In the genomic region with DNA sequence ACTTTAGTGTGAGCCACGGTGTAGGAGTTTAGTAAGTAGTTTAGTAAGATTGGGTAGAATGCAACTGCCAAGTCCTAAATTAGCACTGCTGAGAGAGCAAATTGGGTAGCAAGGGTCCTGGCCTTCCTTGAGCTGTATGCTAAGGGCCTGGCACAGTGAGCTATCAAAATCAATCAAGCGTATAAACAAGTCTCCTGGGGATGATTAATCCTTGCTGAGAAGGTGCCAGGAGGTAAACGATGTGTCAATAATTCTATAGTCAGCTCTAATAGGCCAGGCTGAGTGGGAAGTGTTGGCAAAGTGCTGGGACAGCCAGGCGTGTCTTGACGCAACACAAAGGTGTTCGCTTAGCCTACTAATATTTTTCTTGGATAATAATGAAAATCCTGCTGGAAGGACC, we compare ENCODE assay signal across 15 mouse cellular contexts.
DNase-seq lines count a peak whose midpoint lies in the region; ATAC-seq and TF ChIP-seq lines count a peak whose summit lies in the region.
"Had no signal": no experiment of that assay in that cellular context is flagged by ENCODE, and none has a peak within 500 bp of the region (broad histone marks: within the 10 kb centered on the region; RNA-seq: fewer than 3 reads in every experiment).

No protein-coding gene starts in this region.

- H3K27ac ChIP-seq in hindbrain, embryonic 16.5 days (ENCODE audit: low read depth, low read length) = no peak overlapping the region
- no peak overlapping the region for H3K27ac ChIP-seq in hindbrain, embryonic 11.5 days (ENCODE audit: low read depth, low read length)
- H3K27ac ChIP-seq in neural tube, embryonic 12.5 days = no peak overlapping the region
- no peak overlapping the region for H3K27ac ChIP-seq in neural tube, embryonic 15.5 days (replicated peaks)
- no peak overlapping the region for H3K27ac ChIP-seq in left cerebral cortex, adult 2 months
- H3K27ac ChIP-seq: heart, adult 2 months; kidney, postnatal 0 days had no signal

- 51% methylated on average over 6 of the region's 6 CpGs for WGBS in hindbrain, embryonic 16.5 days
- WGBS in hindbrain, embryonic 11.5 days = 62% methylated on average over 6 of the region's 6 CpGs
- 55% methylated on average over 6 of the region's 6 CpGs for WGBS in neural tube, embryonic 12.5 days
- 45% methylated on average over 6 of the region's 6 CpGs for WGBS in neural tube, embryonic 15.5 days

- intact Hi-C loops in left cerebral cortex, adult 2 months (cut with DNase I) = no loop called here

- no peak overlapping the region for H3K9ac ChIP-seq in hindbrain, embryonic 16.5 days (ENCODE audit: low read depth, low read length)
- no peak overlapping the region for H3K9ac ChIP-seq in hindbrain, embryonic 11.5 days (ENCODE audit: low read depth, low read length)
- H3K9ac ChIP-seq in neural tube, embryonic 12.5 days = no peak overlapping the region
- no peak overlapping the region for H3K9ac ChIP-seq in neural tube, embryonic 15.5 days (replicated peaks)

- no peaks in the 10 kb centered on the region for H3K36me3 ChIP-seq in hindbrain, embryonic 16.5 days (ENCODE audit: control insufficient read depth, insufficient read depth, low read length)
- no peaks in the 10 kb centered on the region for H3K36me3 ChIP-seq in hindbrain, embryonic 11.5 days (ENCODE audit: control insufficient read depth, insufficient read depth, low read length)
- no peaks in the 10 kb centered on the region for H3K36me3 ChIP-seq in neural tube, embryonic 12.5 days
- H3K36me3 ChIP-seq in neural tube, embryonic 15.5 days = no peaks in the 10 kb centered on the region

- ATAC-seq in hindbrain, embryonic 16.5 days = peak; percentile 54; the same call in 1 of the 2 replicates
- ATAC-seq in hindbrain, embryonic 11.5 days (ENCODE audit: low FRiP score) = no peak
- ATAC-seq in neural tube, embryonic 12.5 days (ENCODE audit: low FRiP score, low read depth) = peak; percentile 37; the same call in 1 of the 2 replicates
- ATAC-seq in neural tube, embryonic 15.5 days (ENCODE audit: low FRiP score) = no peak
- ATAC-seq: CD4-positive, CD25-positive, alpha-beta regulatory T cell, adult 4 months; Patski had no signal

- no peak for DNase-seq in hindbrain, embryonic 11.5 days (ENCODE audit: low spot score)
- DNase-seq in gonadal fat pad, adult 2 months (ENCODE audit: low read depth) = peak; percentile 100
- no peak for DNase-seq in testis, postnatal 14 days (ENCODE audit: low spot score)
- DNase-seq in left cerebral cortex, adult 2 months (ENCODE audit: extremely low spot score in 1 of 2, low spot score in 2 of 2) = no peak
- DNase-seq: adrenal gland, adult 2 months; heart, adult 2 months; heart, postnatal 36 days; layer of hippocampus, postnatal 36 days; liver had no signal

- H3K27me3 ChIP-seq in hindbrain, embryonic 16.5 days (replicated peaks; ENCODE audit: control insufficient read depth, insufficient read depth, low read length) = no peaks in the 10 kb centered on the region
- no peaks in the 10 kb centered on the region for H3K27me3 ChIP-seq in hindbrain, embryonic 11.5 days (ENCODE audit: control insufficient read depth, insufficient read depth, low read length)
- H3K27me3 ChIP-seq in neural tube, embryonic 12.5 days (replicated peaks) = peaks cover 6% of the 10 kb centered on the region; the same call in 1 of the 2 replicates
- H3K27me3 ChIP-seq in neural tube, embryonic 15.5 days (replicated peaks) = no peaks in the 10 kb centered on the region
- H3K27me3 ChIP-seq: Patski had no signal

- H3K4me1 ChIP-seq in hindbrain, embryonic 16.5 days (ENCODE audit: control insufficient read depth, insufficient read depth, low read depth, low read length) = no peaks in the 10 kb centered on the region
- no peaks in the 10 kb centered on the region for H3K4me1 ChIP-seq in hindbrain, embryonic 11.5 days (replicated peaks; ENCODE audit: control insufficient read depth, insufficient read depth, low read length)
- no peaks in the 10 kb centered on the region for H3K4me1 ChIP-seq in neural tube, embryonic 12.5 days
- no peaks in the 10 kb centered on the region for H3K4me1 ChIP-seq in neural tube, embryonic 15.5 days

- H3K4me3 ChIP-seq in hindbrain, embryonic 16.5 days (ENCODE audit: low read length) = no peak overlapping the region
- no peak overlapping the region for H3K4me3 ChIP-seq in hindbrain, embryonic 11.5 days (ENCODE audit: low read depth, low read length)
- H3K4me3 ChIP-seq in neural tube, embryonic 12.5 days = no peak overlapping the region
- H3K4me3 ChIP-seq in neural tube, embryonic 15.5 days (replicated peaks) = no peak overlapping the region
- no peak overlapping the region for H3K4me3 ChIP-seq in left cerebral cortex, adult 2 months
- H3K4me3 ChIP-seq: heart, adult 2 months had no signal

- H3K9me3 ChIP-seq in hindbrain, embryonic 16.5 days (ENCODE audit: control insufficient read depth, low read length) = no peaks in the 10 kb centered on the region
- no peaks in the 10 kb centered on the region for H3K9me3 ChIP-seq in hindbrain, embryonic 11.5 days (ENCODE audit: control insufficient read depth, low read length)
- no peaks in the 10 kb centered on the region for H3K9me3 ChIP-seq in neural tube, embryonic 12.5 days
- H3K9me3 ChIP-seq in neural tube, embryonic 15.5 days (replicated peaks) = no peaks in the 10 kb centered on the region

- no peak for TF ChIP-seq CTCF in left cerebral cortex, adult 2 months (IDR thresholded peaks at IDR 0.05)

- H3K4me2 ChIP-seq in hindbrain, embryonic 16.5 days (ENCODE audit: low read length) = no peak overlapping the region
- no peak overlapping the region for H3K4me2 ChIP-seq in hindbrain, embryonic 11.5 days (replicated peaks; ENCODE audit: low read depth, low read length)
- H3K4me2 ChIP-seq in neural tube, embryonic 12.5 days (replicated peaks) = no peak overlapping the region
- no peak overlapping the region for H3K4me2 ChIP-seq in neural tube, embryonic 15.5 days

Comparison
In these comparisons a context has a peak if more than half of its experiments do, and no peak if none do; other contexts are left out.
1. ATAC-seq: peak in hindbrain, embryonic 16.5 days (single experiment) and neural tube, embryonic 12.5 days (single experiment); none in hindbrain, embryonic 11.5 days (single experiment) and neural tube, embryonic 15.5 days (single experiment).